Mouse (Mus musculus) kidney, embryonic 14.5 days (tissue): ENCODE measurements at regions not wholly inside any gene's neighbourhood (a gene's known extent, or its start where the extent isn't known, plus 50 kb on each side); places are given as distances from the start of the nearest gene placed in this dataset.

Experiments used
- ATAC-seq: fragments of 200-750 bp; cut with Nextera tagmentation; 2 replicates; pipeline ENCODE4 v1.8.0; 2017; ENCODE audit warnings: moderate number of reproducible peaks, mild to moderate bottlenecking, moderate TSS enrichment, moderate library complexity; ENCODE audit not compliant: low FRiP score, low TSS enrichment
- H3K27ac ChIP-seq: fragments of 300-500 bp; sonication (generic); 2 replicates; pipeline ENCODE4 v1.5.1; 2014; ENCODE audit warnings: low read depth, mild to moderate bottlenecking, low read length, moderate library complexity, mixed read lengths
- H3K27me3 ChIP-seq: fragments of 300-500 bp; sonication (generic); 2 replicates; pipeline ENCODE4 v1.6.1; 2014; ENCODE audit warnings: mild to moderate bottlenecking, low read length; ENCODE audit not compliant: control insufficient read depth, insufficient read depth
- H3K36me3 ChIP-seq: fragments of 300-500 bp; sonication (generic); 2 replicates; pipeline ENCODE4 v1.6.1; 2014; ENCODE audit warnings: low read length, mixed read lengths; ENCODE audit not compliant: control insufficient read depth, insufficient read depth
- H3K4me1 ChIP-seq: fragments of 300-500 bp; sonication (generic); 2 replicates; pipeline ENCODE4 v1.6.1; 2014; ENCODE audit warnings: low read length, mixed read lengths; ENCODE audit not compliant: control insufficient read depth, insufficient read depth
- H3K4me2 ChIP-seq: fragments of 300-500 bp; sonication (generic); replicated peaks from 2 replicates; pipeline ENCODE4 v1.6.1; 2014; ENCODE audit warnings: low read depth, mild to moderate bottlenecking, low read length
- H3K4me3 ChIP-seq: fragments of 300-500 bp; sonication (generic); 2 replicates; pipeline ENCODE4 v1.5.1; 2014; ENCODE audit warnings: mild to moderate bottlenecking, low read length
- H3K9ac ChIP-seq: fragments of 300-500 bp; sonication (generic); 2 replicates; pipeline ENCODE4 v1.6.1; 2014; ENCODE audit warnings: low read depth, mild to moderate bottlenecking, low read length, moderate library complexity
- H3K9me3 ChIP-seq: fragments of 300-500 bp; sonication (generic); 2 replicates; pipeline ENCODE4 v1.6.1; 2016; ENCODE audit warnings: low read length; ENCODE audit not compliant: control insufficient read depth
- WGBS: fragments of 180-500 bp; shearing (Covaris S2); extraction: QIAGEN DNeasy Blood & Tissue Kit; methylation state at CpG from one replicate; pipeline ENCODE4 v1.1.7; 2014; 5-methylcytosine and 5-hydroxymethylcytosine counted together

DNA sequence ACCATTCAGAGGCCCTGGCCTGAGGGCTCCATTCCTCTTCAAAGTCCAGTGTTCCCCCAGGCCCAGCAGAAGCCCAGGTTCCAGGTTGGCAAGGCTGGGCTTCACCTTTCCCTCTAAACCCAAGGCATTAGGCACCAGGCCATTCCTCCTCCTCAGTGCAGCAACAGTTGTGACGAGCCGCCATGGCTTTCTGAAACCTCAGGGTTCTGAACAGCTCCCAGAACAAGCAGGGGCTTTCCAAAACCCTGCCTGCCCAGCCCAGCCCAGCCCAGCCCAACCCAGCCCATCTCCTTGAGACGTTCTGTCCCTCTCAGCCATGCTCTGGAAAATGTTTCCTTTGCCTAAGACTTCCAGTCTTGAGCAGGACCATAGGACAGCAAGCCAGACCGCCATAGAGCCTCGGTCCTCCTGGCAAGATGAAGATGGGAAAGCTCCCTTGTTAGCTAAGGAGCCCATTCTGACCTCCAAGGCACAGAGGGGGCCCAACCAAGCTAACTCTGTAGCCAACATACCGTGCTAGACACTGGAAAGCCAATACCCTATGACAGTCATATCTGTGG lies 89.8 kb downstream of the Zfp36l2 start:
- Histone ChIP-seq H3K4me1 (peaks cover 22% of the 10 kb centered on the region), H3K9me3 (no peaks in the 10 kb centered on the region), H3K4me3 (no peak overlapping the region), H3K27me3 (no peaks in the 10 kb centered on the region), H3K4me2 (no peak overlapping the region), H3K9ac (no peak overlapping the region), H3K27ac (no peak overlapping the region), H3K36me3 (no peaks in the 10 kb centered on the region)
- ATAC-seq = no peak
- WGBS = 88% methylated on average over 6 of the region's 6 CpGs

- Histone ChIP-seq H3K4me3 (no peak overlapping the region), H3K27ac (0 out of 2 replicates have a peak overlapping the region, but pooled peaks have one; percentile 4), H3K9me3 (no peaks in the 10 kb centered on the region), H3K4me1 (peaks cover 22% of the 10 kb centered on the region), H3K27me3 (no peaks in the 10 kb centered on the region), H3K9ac (no peak overlapping the region), H3K4me2 (no peak overlapping the region), H3K36me3 (no peaks in the 10 kb centered on the region)
- WGBS = 66% methylated on average over 13 of the region's 13 CpGs
- ATAC-seq = no peak
These were observed 90.5 kb downstream of the Zfp36l2 start for GRCm38 (mm10) chr17:84097286-84097685.

GRCm38 (mm10) chr17:84096345-84097260 lies 91.1 kb downstream of the Zfp36l2 start:
- peak; percentile 87 for ATAC-seq
- Histone ChIP-seq H3K4me3 (peak overlapping the region; percentile 38), H3K9ac (peak overlapping the region; percentile 61), H3K27me3 (no peaks in the 10 kb centered on the region), H3K4me1 (peaks cover 22% of the 10 kb centered on the region), H3K36me3 (no peaks in the 10 kb centered on the region), H3K9me3 (no peaks in the 10 kb centered on the region), H3K27ac (0 out of 2 replicates have a peak overlapping the region, but pooled peaks have one; percentile 4), H3K4me2 (peak overlapping the region; percentile 64)
- 3% methylated on average over 59 of the region's 59 CpGs for WGBS

DNA sequence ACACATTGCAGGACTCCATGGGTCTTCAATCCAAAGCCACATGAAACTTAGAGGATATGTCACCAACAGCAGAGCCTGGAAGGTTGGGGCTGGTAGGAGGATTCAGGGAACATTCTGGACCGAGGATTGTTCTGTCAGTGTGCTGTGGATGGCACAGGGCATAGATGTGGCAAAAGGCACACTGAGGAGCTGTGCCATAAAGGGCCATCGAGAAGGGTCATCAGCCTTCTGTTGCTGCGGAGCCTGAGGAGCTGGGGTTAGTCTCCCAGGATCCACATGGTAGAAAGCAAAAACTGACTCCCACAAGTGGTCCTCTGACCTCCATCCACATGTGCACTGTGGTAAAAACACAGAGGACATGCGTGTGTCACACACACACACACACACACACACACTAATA lies 91.9 kb downstream of the Zfp36l2 start:
- 0 out of 2 replicates have a peak overlapping the region, but pooled peaks have one; percentile 4 for H3K27ac ChIP-seq
- H3K9ac ChIP-seq = no peak overlapping the region
- no peaks in the 10 kb centered on the region for H3K9me3 ChIP-seq
- peak overlapping the region; percentile 64; the same call in 1 of the 2 replicates for H3K4me2 ChIP-seq
- no peak for ATAC-seq
- 33% methylated on average over 4 of the region's 4 CpGs for WGBS
- H3K27me3 ChIP-seq = no peaks in the 10 kb centered on the region
- H3K4me1 ChIP-seq = peaks cover 22% of the 10 kb centered on the region
- no peaks in the 10 kb centered on the region for H3K36me3 ChIP-seq
- no peak overlapping the region for H3K4me3 ChIP-seq

DNA sequence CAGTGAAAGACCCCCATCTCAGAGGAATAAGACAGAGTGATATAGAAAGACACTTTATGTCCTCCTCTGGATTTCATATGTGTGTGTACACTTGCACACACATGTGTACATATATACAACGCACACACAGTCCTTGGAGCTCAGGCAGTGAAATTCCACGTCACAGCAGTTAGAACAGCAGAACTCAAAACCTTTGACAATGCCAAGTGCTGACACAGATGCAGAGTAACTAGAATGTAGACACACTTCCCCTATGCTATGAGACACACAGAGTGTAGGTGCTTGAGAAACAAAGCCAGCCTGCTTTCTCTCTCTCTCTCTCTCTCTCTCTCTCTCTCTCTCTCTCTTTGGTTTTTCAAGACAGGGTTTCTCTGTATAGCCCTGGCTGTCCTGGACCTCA lies 92.7 kb downstream of the Zfp36l2 start:
- no peak for ATAC-seq
- Histone ChIP-seq H3K27ac (no peak overlapping the region), H3K9me3 (no peaks in the 10 kb centered on the region), H3K27me3 (no peaks in the 10 kb centered on the region), H3K4me1 (peaks cover 19% of the 10 kb centered on the region), H3K4me3 (no peak overlapping the region), H3K9ac (no peak overlapping the region), H3K36me3 (no peaks in the 10 kb centered on the region), H3K4me2 (no peak overlapping the region)
- 88% methylated on average over 2 of the region's 2 CpGs for WGBS

GRCm38 (mm10) chr17:84086394-84086793 lies 101.4 kb downstream of the Zfp36l2 start:
- no peak for ATAC-seq
- H3K4me3 ChIP-seq = no peak overlapping the region
- H3K36me3 ChIP-seq = no peaks in the 10 kb centered on the region
- no peak overlapping the region for H3K4me2 ChIP-seq
- peaks cover 19% of the 10 kb centered on the region for H3K4me1 ChIP-seq
- no peak overlapping the region for H3K9ac ChIP-seq
- H3K27me3 ChIP-seq = no peaks in the 10 kb centered on the region
- no peak overlapping the region for H3K27ac ChIP-seq
- H3K9me3 ChIP-seq = no peaks in the 10 kb centered on the region
- 84% methylated on average over 12 of the region's 12 CpGs for WGBS

DNA sequence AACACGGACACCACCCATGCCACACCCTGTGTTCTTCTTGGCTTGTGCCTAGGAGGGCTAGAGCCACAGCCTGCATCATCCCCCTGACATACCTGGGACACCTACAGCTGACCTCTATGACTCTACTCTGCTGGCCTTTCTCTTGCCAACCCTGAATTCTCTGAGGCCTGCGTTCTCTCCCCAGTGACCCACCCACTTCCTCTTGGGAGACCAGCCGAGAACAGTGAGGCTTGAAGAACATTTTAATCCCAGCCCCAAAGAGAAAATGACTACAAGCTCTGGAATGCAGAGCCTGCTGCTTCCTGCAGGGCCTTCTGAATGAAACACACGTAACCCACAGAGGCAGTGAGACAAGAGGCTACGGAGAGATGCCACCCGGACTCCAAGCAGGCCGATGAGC lies 102.0 kb downstream of the Zfp36l2 start:
- H3K9ac ChIP-seq = no peak overlapping the region
- H3K27me3 ChIP-seq = no peaks in the 10 kb centered on the region
- WGBS = 51% methylated on average over 7 of the region's 7 CpGs
- H3K4me3 ChIP-seq = no peak overlapping the region
- H3K36me3 ChIP-seq = no peaks in the 10 kb centered on the region
- H3K27ac ChIP-seq = no peak overlapping the region; the same call in 1 of the 2 replicates
- peaks cover 19% of the 10 kb centered on the region for H3K4me1 ChIP-seq
- no peak overlapping the region for H3K4me2 ChIP-seq
- ATAC-seq = no peak
- no peaks in the 10 kb centered on the region for H3K9me3 ChIP-seq

DNA sequence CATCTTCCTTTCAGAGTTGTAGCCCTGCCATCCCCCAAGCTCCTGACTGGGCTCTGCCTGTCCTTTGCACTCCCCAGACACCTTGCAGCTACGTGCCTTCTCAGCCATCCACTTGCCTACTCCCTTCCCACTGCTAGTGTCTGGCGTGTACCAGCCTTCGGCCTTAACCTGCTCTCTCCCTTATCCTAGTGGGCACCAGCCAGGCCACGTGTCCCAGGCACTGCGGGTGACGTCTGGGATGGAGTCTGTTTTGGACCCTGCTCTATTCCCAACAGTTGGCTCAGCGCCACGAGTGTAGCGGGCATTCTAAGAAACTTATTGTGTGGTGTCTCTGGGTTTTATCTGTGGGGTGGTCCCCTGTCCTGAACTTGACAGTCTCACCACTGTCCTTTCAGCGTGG lies 102.5 kb downstream of the Zfp36l2 start:
- Histone ChIP-seq H3K27ac (no peak overlapping the region; the same call in 1 of the 2 replicates), H3K4me2 (no peak overlapping the region), H3K36me3 (no peaks in the 10 kb centered on the region), H3K4me3 (no peak overlapping the region), H3K4me1 (peaks cover 19% of the 10 kb centered on the region), H3K9me3 (no peaks in the 10 kb centered on the region), H3K27me3 (no peaks in the 10 kb centered on the region), H3K9ac (no peak overlapping the region)
- WGBS = 91% methylated on average over 10 of the region's 10 CpGs
- no peak for ATAC-seq
